Mouse (Mus musculus) ZHBTc4 (cell line): ENCODE data around the gene Kcna7.

Experiments used
- DNase-seq: peaks from one replicate; pipeline ENCODE4 v3.0.0-alpha.2; 2011; ENCODE audit warnings: low read depth, low spot score

Kcna7 gene

GRCm38 (mm10) chr7:45405091-45406075 is at the start of gene Kcna7:
Gene Kcna7, plus strand, starts transcription at chr7:45405653.
- DNase-seq = peak; percentile 83

DNA sequence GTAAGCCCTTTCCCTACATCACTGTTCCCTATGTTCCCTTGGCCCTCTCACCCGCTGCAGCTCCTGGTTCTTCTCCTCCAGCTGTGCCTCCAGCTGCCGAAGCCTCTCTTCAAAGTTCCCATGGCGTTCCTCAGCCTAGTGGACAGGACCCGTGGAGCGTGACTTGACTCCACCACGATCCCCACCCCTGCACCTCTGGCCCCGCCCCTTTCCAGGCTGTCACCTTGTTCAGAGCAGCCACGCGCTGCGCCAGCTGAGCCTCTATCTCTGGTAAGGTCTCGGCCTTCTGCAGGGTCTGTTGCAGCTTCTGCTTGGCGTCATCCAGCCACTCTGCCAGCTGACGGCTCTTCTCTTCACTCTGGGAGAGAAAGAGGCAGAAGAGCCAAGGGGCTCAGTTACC is 49.4 kb upstream of the Kcna7 start:
- DNase-seq = peak; percentile 44

GRCm38 (mm10) chr7:45359081-45359480 is 46.4 kb upstream of the Kcna7 start:
- peak; percentile 84 for DNase-seq

DNA sequence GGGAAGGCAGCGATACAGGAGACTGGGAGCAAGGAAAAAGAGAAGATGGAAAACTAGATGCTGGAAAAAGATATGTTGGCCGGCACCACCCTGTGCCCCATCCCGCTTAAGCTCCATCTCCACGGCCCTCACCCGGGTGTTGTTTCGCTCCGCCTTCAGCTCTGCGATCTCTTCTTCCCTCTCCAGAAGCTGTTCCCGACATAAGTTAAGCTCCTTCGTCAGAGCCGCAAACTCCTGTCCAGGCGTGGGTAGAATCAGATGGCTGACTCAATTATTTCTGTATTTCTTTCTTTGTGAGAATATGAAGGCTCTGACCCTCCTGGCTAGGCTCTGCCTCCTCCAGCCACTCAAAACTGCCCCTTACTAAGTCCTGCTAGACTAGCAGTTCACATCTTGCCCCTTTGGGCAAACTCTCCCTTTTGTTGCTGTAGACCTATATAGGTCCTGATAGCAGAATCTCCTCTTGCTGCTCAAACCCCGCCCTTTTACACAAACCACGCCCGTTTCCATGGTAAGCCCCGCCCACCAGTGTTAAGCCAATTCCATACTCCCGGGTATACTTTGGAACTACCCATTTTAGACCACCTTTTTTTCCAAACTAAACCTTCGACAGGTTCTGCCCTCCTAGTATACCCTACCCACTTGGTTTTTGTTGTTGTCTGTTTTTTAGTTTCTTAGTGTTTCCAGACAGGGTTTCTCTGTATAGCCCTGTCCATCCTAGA is 44.9 kb upstream of the Kcna7 start:
- DNase-seq = peak; percentile 76

GRCm38 (mm10) chr7:45361243-45361804 is 44.1 kb upstream of the Kcna7 start:
- DNase-seq = peak; percentile 100

- peak; percentile 96 for DNase-seq
Observed at GRCm38 (mm10) chr7:45362801-45363200, 42.7 kb upstream of the Kcna7 start.

DNA sequence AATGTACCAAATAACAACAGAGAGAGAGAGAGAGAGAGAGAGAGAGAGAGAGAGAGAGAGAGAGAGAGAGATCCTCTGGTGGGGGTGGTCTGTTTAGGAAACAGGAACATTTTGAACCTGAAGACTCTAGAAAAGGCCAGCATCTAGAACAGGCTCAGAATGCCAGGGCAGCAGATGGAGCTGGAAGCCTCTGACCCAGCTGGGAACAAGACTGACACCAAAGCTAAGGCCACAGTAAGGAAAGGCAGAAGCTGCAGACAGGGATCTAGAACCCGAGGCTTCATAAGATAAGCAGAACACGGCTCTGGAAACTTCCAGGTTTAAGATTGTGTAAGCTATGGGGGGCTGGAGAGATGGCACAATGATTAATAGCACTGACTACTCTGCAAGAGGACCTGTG is 41.5 kb upstream of the Kcna7 start:
- DNase-seq = no peak

GRCm38 (mm10) chr7:45365742-45366651 is 39.5 kb upstream of the Kcna7 start:
- no peak for DNase-seq

GRCm38 (mm10) chr7:45366652-45367019 is 38.8 kb upstream of the Kcna7 start, which contains the start of gene Ppfia3:
Gene Ppfia3, minus strand, starts transcription at chr7:45367019.
- DNase-seq = no peak

DNA sequence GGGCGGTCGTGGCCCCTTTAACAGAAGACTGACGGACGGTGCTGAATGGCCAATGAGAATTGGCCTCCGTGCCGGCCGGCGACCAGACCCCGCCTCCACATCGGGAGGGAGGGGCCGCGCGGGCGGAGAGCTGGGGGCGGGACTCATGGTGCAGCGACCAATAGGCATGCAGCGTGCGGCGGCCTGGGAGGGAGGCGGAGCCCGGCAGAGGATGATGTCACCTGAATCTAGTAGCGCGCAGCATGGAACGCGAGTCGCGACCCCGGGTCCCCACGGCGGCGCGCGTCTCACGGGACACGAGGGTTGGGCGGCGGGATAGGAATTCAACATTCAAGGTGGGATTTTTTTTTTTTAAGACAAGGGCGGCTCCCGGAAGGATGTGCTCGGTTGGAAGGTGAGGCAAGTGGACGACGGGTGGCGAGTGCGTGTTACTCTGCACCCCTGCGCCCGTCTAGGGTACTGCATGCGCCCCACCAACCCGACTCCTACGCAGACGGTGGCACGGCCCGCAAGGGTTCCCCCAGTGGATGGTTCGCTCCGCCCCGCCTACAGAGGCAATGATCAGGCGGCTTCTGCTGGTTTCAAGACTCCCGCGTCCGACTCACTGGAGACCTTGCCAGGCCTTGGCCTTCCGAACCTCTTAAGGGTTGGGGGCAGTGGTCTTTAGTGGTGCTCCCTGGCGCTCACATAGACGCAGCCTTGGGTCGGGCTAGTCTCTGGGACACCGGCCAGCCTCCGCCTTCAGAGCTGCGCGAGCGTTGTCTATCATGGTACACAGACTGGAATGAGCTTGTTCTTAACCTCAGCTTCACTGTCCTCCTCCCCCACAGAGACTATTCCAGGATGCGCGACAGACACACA is 38.2 kb upstream of the Kcna7 start:
- DNase-seq = peak; percentile 99

- DNase-seq = peak; percentile 36
Observed at GRCm38 (mm10) chr7:45368178-45368577, 37.3 kb upstream of the Kcna7 start.

DNA sequence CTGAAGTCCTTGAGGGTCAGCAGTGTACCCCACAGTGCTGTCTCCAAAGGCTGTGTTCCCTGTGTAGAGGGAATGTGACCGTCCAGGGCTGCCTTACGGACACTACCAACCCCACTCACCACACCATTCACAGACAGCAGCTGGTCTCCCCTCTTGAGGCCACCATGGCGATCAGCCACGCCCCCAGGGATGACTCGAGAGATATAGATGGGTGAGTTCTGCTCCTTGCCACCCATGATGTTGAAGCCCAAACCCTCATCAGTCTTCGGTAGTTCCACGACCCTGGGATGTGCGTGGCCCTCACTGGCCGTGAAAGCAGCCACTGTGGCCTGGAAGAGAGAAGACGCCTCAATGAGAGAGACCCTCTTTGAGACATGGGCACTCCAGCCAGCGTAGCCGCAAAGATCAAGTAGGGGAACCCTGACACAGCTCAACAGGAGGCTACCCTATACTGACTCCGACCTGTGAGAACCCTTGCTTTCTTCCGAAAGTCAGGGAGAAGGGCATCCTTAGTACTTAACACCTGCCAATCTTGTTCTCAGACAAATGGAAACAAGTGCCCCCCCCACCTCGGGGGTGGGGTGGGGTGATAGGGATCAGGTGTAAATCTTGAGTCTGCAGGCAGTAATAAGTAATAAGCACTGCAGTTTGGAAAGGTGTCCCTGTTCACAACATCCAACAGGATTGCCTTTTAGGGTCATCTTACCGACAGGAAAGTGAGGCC is 36.3 kb upstream of the Kcna7 start:
- DNase-seq = no peak

- DNase-seq = no peak
Observed at GRCm38 (mm10) chr7:45369836-45370474, 35.5 kb upstream of the Kcna7 start.

- peak; percentile 98 for DNase-seq
Observed at GRCm38 (mm10) chr7:45370475-45371311, 34.8 kb upstream of the Kcna7 start, which contains the start of gene Lin7b. Gene Lin7b, minus strand, starts transcription at chr7:45370583.

- DNase-seq = no peak
Observed at GRCm38 (mm10) chr7:45372371-45372770, 33.1 kb upstream of the Kcna7 start.

DNA sequence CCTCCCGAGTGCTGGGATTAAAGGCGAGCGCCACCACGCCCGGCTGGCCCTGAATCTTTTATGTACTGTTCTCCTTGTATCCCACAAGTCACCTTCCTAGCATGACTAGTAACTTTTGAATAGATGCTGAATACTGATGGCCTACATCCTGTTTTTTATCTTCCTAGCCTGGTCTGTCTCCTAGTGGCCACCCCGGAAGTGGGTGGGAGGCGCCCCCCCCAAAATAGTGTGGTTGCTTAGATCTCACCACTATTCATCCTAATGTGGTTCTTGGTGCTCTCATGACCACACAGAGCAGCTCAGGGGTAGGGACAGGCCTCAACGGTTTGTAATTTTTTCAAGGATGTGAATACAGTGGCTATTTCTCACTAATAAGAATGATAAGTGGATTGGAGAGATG is 30.8 kb upstream of the Kcna7 start:
- peak; percentile 32 for DNase-seq

DNA sequence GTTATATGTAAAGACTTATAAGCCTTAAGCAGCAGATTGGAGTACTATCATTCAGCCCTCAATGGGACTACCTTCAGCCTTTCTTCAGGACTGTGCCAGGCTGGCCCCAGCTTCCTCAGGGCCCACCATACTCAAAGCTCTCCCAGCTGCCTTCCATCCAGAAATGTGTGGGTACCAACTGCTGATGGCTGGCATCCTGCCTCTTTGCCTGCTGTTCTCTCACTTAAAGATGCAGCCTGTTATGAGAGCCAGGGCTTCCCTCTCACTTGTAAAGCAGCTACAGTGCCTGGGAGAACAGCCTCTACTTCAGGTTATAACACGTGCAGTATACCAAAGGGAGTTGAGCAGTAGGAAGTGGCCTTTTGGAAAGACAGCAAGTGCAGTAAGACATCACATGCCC is 29.4 kb upstream of the Kcna7 start:
- DNase-seq = no peak

GRCm38 (mm10) chr7:45386077-45386476 is 19.4 kb upstream of the Kcna7 start:
- DNase-seq = no peak
